Comparison of ENCODE assay signal across 23 mouse cellular contexts in genomic region chr4:106018936-106019335, GRCm38 (mm10).
DNase-seq lines count a peak whose midpoint lies in the region; ATAC-seq lines count a peak whose summit lies in the region.
"Had no signal": no experiment of that assay in that cellular context is flagged by ENCODE, and none has a peak within 500 bp of the region (broad histone marks: within the 10 kb centered on the region; RNA-seq: fewer than 3 reads in every experiment).

No protein-coding gene starts in this region.

- DNase-seq in heart, embryonic 10.5 days (ENCODE audit: low spot score), result no peak
- DNase-seq in kidney, adult 8-10 months, result peak; percentile 39
- DNase-seq in kidney, postnatal 25 days, result peak; percentile 21 to 58
- DNase-seq in kidney, postnatal 4 days, result no peak
- DNase-seq: adrenal gland, adult 8-10 months; adrenal gland, postnatal 25 days; cerebellum, adult 11-12 months; cerebellum, adult 8-10 months; cerebellum, postnatal 10 days; cerebellum, postnatal 36 days; embryo, embryonic 11 days; gastrocnemius, postnatal 25 days; heart, adult 18-20 months had no signal

- no peak for ATAC-seq in heart, embryonic 12.5 days (ENCODE audit: insufficient number of reproducible peaks, low FRiP score)
- ATAC-seq in kidney, embryonic 16.5 days (ENCODE audit: low FRiP score, low TSS enrichment), result no peak
- ATAC-seq: activated CD4-positive, CD25-positive, alpha-beta regulatory T cell, adult 4 months; forebrain, embryonic 15.5 days had no signal

- no peaks in the 10 kb centered on the region for H3K27me3 ChIP-seq in heart, embryonic 10.5 days (ENCODE audit: insufficient read depth, poor library complexity, severe bottlenecking)
- H3K27me3 ChIP-seq in heart, embryonic 12.5 days (replicated peaks), result no peaks in the 10 kb centered on the region
- no peaks in the 10 kb centered on the region for H3K27me3 ChIP-seq in kidney, embryonic 16.5 days (ENCODE audit: insufficient read depth, low read length)
- H3K27me3 ChIP-seq: embryonic facial prominence, embryonic 13.5 days; forebrain, embryonic 12.5 days; forebrain, embryonic 15.5 days; hindbrain, embryonic 12.5 days; hindbrain, embryonic 15.5 days had no signal

- H3K4me1 ChIP-seq in heart, embryonic 10.5 days, result peaks cover 23% of the 10 kb centered on the region
- peaks cover 20% of the 10 kb centered on the region for H3K4me1 ChIP-seq in heart, embryonic 12.5 days (replicated peaks)
- H3K4me1 ChIP-seq in kidney, embryonic 16.5 days (ENCODE audit: insufficient read depth, low read length), result no peaks in the 10 kb centered on the region
- H3K4me1 ChIP-seq: forebrain, embryonic 12.5 days had no signal

- 55% methylated on average over 4 of the region's 4 CpGs for WGBS in heart, embryonic 10.5 days
- WGBS in heart, embryonic 12.5 days, result 67% methylated on average over 4 of the region's 4 CpGs
- 78% methylated on average over 4 of the region's 4 CpGs for WGBS in kidney, embryonic 16.5 days

- 0 out of 2 replicates have a peak overlapping the region, but pooled peaks have one; percentile 10 for H3K27ac ChIP-seq in heart, embryonic 10.5 days
- H3K27ac ChIP-seq in heart, embryonic 12.5 days (ENCODE audit: poor library complexity, severe bottlenecking), result no peak overlapping the region
- H3K27ac ChIP-seq in kidney, embryonic 16.5 days (ENCODE audit: low read length), result no peak overlapping the region
- H3K27ac ChIP-seq: embryonic facial prominence, embryonic 10.5 days; embryonic facial prominence, embryonic 13.5 days; forebrain, embryonic 12.5 days; forebrain, embryonic 15.5 days; hindbrain, embryonic 12.5 days; hindbrain, embryonic 15.5 days had no signal

- no peaks in the 10 kb centered on the region for H3K36me3 ChIP-seq in heart, embryonic 10.5 days
- no peaks in the 10 kb centered on the region for H3K36me3 ChIP-seq in heart, embryonic 12.5 days
- no peaks in the 10 kb centered on the region for H3K36me3 ChIP-seq in kidney, embryonic 16.5 days (ENCODE audit: insufficient read depth, low read length)
- H3K36me3 ChIP-seq: embryonic facial prominence, embryonic 10.5 days; embryonic facial prominence, embryonic 13.5 days; forebrain, embryonic 12.5 days; forebrain, embryonic 15.5 days; hindbrain, embryonic 12.5 days; hindbrain, embryonic 15.5 days had no signal

- no peak overlapping the region for H3K4me3 ChIP-seq in heart, embryonic 10.5 days
- H3K4me3 ChIP-seq in heart, embryonic 12.5 days, result no peak overlapping the region
- H3K4me3 ChIP-seq in kidney, embryonic 16.5 days (ENCODE audit: low read length), result no peak overlapping the region
- H3K4me3 ChIP-seq: embryonic facial prominence, embryonic 10.5 days; embryonic facial prominence, embryonic 13.5 days; erythroblast, embryonic 14.5 days; forebrain, embryonic 12.5 days; forebrain, embryonic 15.5 days; hindbrain, embryonic 12.5 days; hindbrain, embryonic 15.5 days had no signal

- H3K9me3 ChIP-seq in heart, embryonic 10.5 days, result no peaks in the 10 kb centered on the region
- H3K9me3 ChIP-seq in heart, embryonic 12.5 days (replicated peaks), result no peaks in the 10 kb centered on the region
- H3K9me3 ChIP-seq in kidney, embryonic 16.5 days (ENCODE audit: low read length), result no peaks in the 10 kb centered on the region
- H3K9me3 ChIP-seq: embryonic facial prominence, embryonic 10.5 days; embryonic facial prominence, embryonic 13.5 days; forebrain, embryonic 12.5 days; forebrain, embryonic 15.5 days; hindbrain, embryonic 12.5 days; hindbrain, embryonic 15.5 days had no signal

- H3K9ac ChIP-seq in heart, embryonic 12.5 days, result no peak overlapping the region
- no peak overlapping the region for H3K9ac ChIP-seq in kidney, embryonic 16.5 days (replicated peaks; ENCODE audit: low read length)
- H3K9ac ChIP-seq: embryonic facial prominence, embryonic 13.5 days; forebrain, embryonic 12.5 days; forebrain, embryonic 15.5 days; hindbrain, embryonic 12.5 days; hindbrain, embryonic 15.5 days had no signal

- H3K4me2 ChIP-seq in heart, embryonic 12.5 days, result no peak overlapping the region
- H3K4me2 ChIP-seq in kidney, embryonic 16.5 days (replicated peaks; ENCODE audit: low read depth, low read length), result no peak overlapping the region
- H3K4me2 ChIP-seq: embryonic facial prominence, embryonic 13.5 days; forebrain, embryonic 12.5 days; forebrain, embryonic 15.5 days; hindbrain, embryonic 12.5 days; hindbrain, embryonic 15.5 days had no signal

Comparison
In these comparisons a context has a peak if more than half of its experiments do, and no peak if none do; other contexts are left out.
1. DNase-seq: peak in kidney, adult 8-10 months (2 of 2) and kidney, postnatal 25 days (2 of 2); none in heart, embryonic 10.5 days (single experiment) and kidney, postnatal 4 days (0 of 2).